In the genomic region with DNA sequence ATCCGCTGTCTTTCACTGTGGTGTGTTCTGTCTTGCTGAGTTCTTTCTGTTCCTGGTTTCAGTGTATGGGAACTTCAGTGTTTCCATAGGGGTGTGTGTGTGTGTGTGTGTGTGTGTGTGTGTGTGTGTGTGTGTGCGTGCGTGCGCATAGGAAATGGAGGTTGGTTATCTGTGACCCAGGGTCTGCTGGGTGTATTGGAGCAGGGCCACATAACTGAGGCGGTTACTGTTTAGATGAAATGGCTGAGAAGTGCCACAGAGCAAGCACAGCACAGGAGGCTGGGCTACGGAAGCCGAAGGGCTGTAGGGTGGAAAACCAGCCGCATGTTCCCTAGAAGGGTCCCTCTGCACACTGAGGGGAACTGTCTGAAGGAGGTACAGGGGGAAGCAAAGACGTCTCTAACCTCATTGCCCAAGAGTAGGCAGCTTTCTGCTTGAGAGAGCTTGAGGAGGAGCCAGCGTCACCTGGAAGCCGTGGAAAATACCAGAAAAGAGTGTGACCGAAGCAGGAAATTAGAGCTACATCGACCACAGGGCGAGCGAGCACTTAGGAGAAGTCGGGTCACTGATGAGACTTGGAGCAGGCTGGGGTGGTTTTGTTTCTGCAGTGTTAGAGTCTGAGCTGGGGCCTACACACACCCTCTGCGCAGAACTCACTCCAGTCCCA, we compare ENCODE assay signal across 18 mouse cellular contexts. TPM values are rescaled to one million over a fixed set of nuclear protein-coding genes. Genes with fewer than 3 reads are reported as not detected.
DNase-seq lines count a peak whose midpoint lies in the region; ATAC-seq and TF ChIP-seq lines count a peak whose summit lies in the region.
"Had no signal": no experiment of that assay in that cellular context is flagged by ENCODE, and none has a peak within 500 bp of the region (broad histone marks: within the 10 kb centered on the region; RNA-seq: fewer than 3 reads in every experiment).

No protein-coding gene starts in this region.

- dilution Hi-C loops in CH12.LX (cut with MboI; ENCODE audit: extremely low pct_ligation_motif_present, extremely low pct_unique_long_range_greater_than_20kb, low sequenced_read_pairs): no loop called here

- no peak for TF ChIP-seq CTCF in CH12.LX (conservative IDR thresholded peaks at IDR 0.05 in 1 of 2, IDR thresholded peaks at IDR 0.05 in 1 of 2; ENCODE audit: low read depth in 2 of 2, low read length in 2 of 2)

- peak; percentile 35 for DNase-seq in kidney, adult 11 months
- DNase-seq in CH12.LX (ENCODE audit: extremely low read depth): peak; percentile 80
- no peak for DNase-seq in ES-E14 (ENCODE audit: low read depth, low spot score)
- no peak for DNase-seq in lung, postnatal 4 days
- DNase-seq: cerebellum, postnatal 10 days; forebrain, postnatal 0 days; heart, postnatal 10 days; right cerebral cortex, postnatal 25 days had no signal

- no peak overlapping the region for H3K9ac ChIP-seq in kidney, embryonic 15.5 days
- H3K9ac ChIP-seq in CH12.LX (ENCODE audit: insufficient read depth, low read depth) (no peak overlapping the region), ES-E14 (ENCODE audit: insufficient read depth, low read depth, low read length, poor library complexity, severe bottlenecking) (peak overlapping the region; percentile 50; the same call in 1 of the 2 replicates)
- no peak overlapping the region for H3K9ac ChIP-seq in liver, embryonic 12.5 days
- H3K9ac ChIP-seq in midbrain, embryonic 15.5 days: no peak overlapping the region
- H3K9ac ChIP-seq: embryonic facial prominence, embryonic 15.5 days; forebrain, postnatal 0 days; hindbrain, embryonic 13.5 days; liver, embryonic 15.5 days; stomach, embryonic 15.5 days had no signal

- H3K4me1 ChIP-seq in kidney, embryonic 15.5 days: no peaks in the 10 kb centered on the region
- peaks cover 2 to 64% of the 10 kb centered on the region in 2 experiments; a peak in 3 of 4 replicates for H3K4me1 ChIP-seq in CH12.LX (ENCODE audit: control insufficient read depth in 1 of 2, insufficient read depth in 2 of 2)
- peaks cover 0 to 4% of the 10 kb centered on the region in 2 experiments; a peak in 2 of 4 replicates for H3K4me1 ChIP-seq in ES-E14 (ENCODE audit: control insufficient read depth in 2 of 2, insufficient read depth in 2 of 2, low read length in 2 of 2, poor library complexity in 1 of 2)
- H3K4me1 ChIP-seq in liver, embryonic 12.5 days: peaks cover 36% of the 10 kb centered on the region
- H3K4me1 ChIP-seq in midbrain, embryonic 15.5 days: 0 out of 2 replicates have a peak, but pooled peaks cover 6% of the 10 kb centered on the region
- H3K4me1 ChIP-seq: stomach, embryonic 15.5 days had no signal

- H3K4me2 ChIP-seq in kidney, embryonic 15.5 days: no peak overlapping the region
- no peak overlapping the region for H3K4me2 ChIP-seq in CH12.LX (ENCODE audit: insufficient read depth, low read depth, poor library complexity, severe bottlenecking)
- no peak overlapping the region for H3K4me2 ChIP-seq in liver, embryonic 12.5 days
- H3K4me2 ChIP-seq in midbrain, embryonic 15.5 days: no peak overlapping the region
- H3K4me2 ChIP-seq: embryonic facial prominence, embryonic 15.5 days; hindbrain, embryonic 13.5 days; liver, embryonic 15.5 days; stomach, embryonic 15.5 days had no signal

- TF ChIP-seq EP300 in CH12.LX (IDR thresholded peaks at IDR 0.05; ENCODE audit: low read length): no peak

- H3K36me3 ChIP-seq in kidney, embryonic 15.5 days: peaks cover 21% of the 10 kb centered on the region
- peaks cover 23 to 67% of the 10 kb centered on the region in 2 experiments for H3K36me3 ChIP-seq in CH12.LX (replicated peaks in 1 of 2; ENCODE audit: control insufficient read depth in 1 of 2, insufficient read depth in 1 of 2, low read length in 1 of 2)
- H3K36me3 ChIP-seq in ES-E14 (ENCODE audit: control insufficient read depth, insufficient read depth, low read length, poor library complexity, severe bottlenecking): peaks cover 2% of the 10 kb centered on the region
- H3K36me3 ChIP-seq in liver, embryonic 12.5 days: peaks cover 62% of the 10 kb centered on the region
- H3K36me3 ChIP-seq in midbrain, embryonic 15.5 days (replicated peaks): peaks cover 9% of the 10 kb centered on the region; the same call in 1 of the 2 replicates

- no peaks in the 10 kb centered on the region for H3K27me3 ChIP-seq in kidney, embryonic 15.5 days
- no peaks in the 10 kb centered on the region for H3K27me3 ChIP-seq in CH12.LX (replicated peaks)
- no peaks in the 10 kb centered on the region for H3K27me3 ChIP-seq in liver, embryonic 12.5 days (replicated peaks)
- no peaks in the 10 kb centered on the region for H3K27me3 ChIP-seq in midbrain, embryonic 15.5 days (replicated peaks)
- H3K27me3 ChIP-seq: embryonic facial prominence, embryonic 15.5 days; hindbrain, embryonic 13.5 days; liver, embryonic 15.5 days; stomach, embryonic 15.5 days had no signal

- no peak for ATAC-seq in kidney, embryonic 15.5 days (replicated peaks; ENCODE audit: low FRiP score)
- ATAC-seq in liver, embryonic 12.5 days: 0 out of 2 replicates have a peak, but pooled peaks have one; percentile 18
- ATAC-seq in midbrain, embryonic 15.5 days (replicated peaks): no peak
- ATAC-seq: forebrain, postnatal 0 days; inflammation-experienced regulatory T-cells, adult 6 months; lung, postnatal 0 days had no signal

- no peak overlapping the region for H3K27ac ChIP-seq in kidney, embryonic 15.5 days
- peak overlapping the region; percentile 55 for H3K27ac ChIP-seq in CH12.LX (ENCODE audit: insufficient read depth, low read depth)
- H3K27ac ChIP-seq in ES-E14 (ENCODE audit: insufficient read depth, low read depth, low read length, poor library complexity, severe bottlenecking): no peak overlapping the region
- peak overlapping the region; percentile 51 for H3K27ac ChIP-seq in liver, embryonic 12.5 days
- H3K27ac ChIP-seq in midbrain, embryonic 15.5 days: no peak overlapping the region
- H3K27ac ChIP-seq: embryonic facial prominence, embryonic 15.5 days; forebrain, embryonic 10.5 days; hindbrain, embryonic 13.5 days; liver, embryonic 15.5 days; stomach, embryonic 15.5 days had no signal

- H3K9me3 ChIP-seq in kidney, embryonic 15.5 days (replicated peaks): no peaks in the 10 kb centered on the region
- H3K9me3 ChIP-seq in CH12.LX (replicated peaks; ENCODE audit: low read length) (no peaks in the 10 kb centered on the region), ES-E14 (ENCODE audit: control insufficient read depth, insufficient read depth, low read depth, low read length) (no peaks in the 10 kb centered on the region)
- H3K9me3 ChIP-seq in liver, embryonic 12.5 days (replicated peaks): no peaks in the 10 kb centered on the region
- no peaks in the 10 kb centered on the region for H3K9me3 ChIP-seq in midbrain, embryonic 15.5 days
- H3K9me3 ChIP-seq: embryonic facial prominence, embryonic 15.5 days; forebrain, embryonic 10.5 days; hindbrain, embryonic 13.5 days; liver, embryonic 15.5 days; stomach, embryonic 15.5 days had no signal

- H3K4me3 ChIP-seq in kidney, embryonic 15.5 days (replicated peaks): no peak overlapping the region
- H3K4me3 ChIP-seq in CH12.LX (replicated peaks in 1 of 3; ENCODE audit: low read depth in 2 of 3, low read length in 2 of 3, poor library complexity in 1 of 3): peak overlapping the region in 1 of 3 experiments; percentile 18
- H3K4me3 ChIP-seq in ES-E14 (ENCODE audit: insufficient read depth in 1 of 2, low read depth in 1 of 2, low read length in 2 of 2, poor library complexity in 1 of 2, severe bottlenecking in 1 of 2): 0 out of 4 replicates have a peak overlapping the region, but pooled peaks of 1 of the 2 experiments have one; percentile 0
- no peak overlapping the region for H3K4me3 ChIP-seq in liver, embryonic 12.5 days
- H3K4me3 ChIP-seq in midbrain, embryonic 15.5 days: no peak overlapping the region
- H3K4me3 ChIP-seq: embryonic facial prominence, embryonic 15.5 days; forebrain, embryonic 10.5 days; hindbrain, embryonic 13.5 days; liver, embryonic 15.5 days; stomach, embryonic 15.5 days had no signal

- WGBS in kidney, embryonic 15.5 days: 81% methylated on average over 17 of the region's 17 CpGs
- WGBS in liver, embryonic 12.5 days (ENCODE audit: insufficient replicate concordance): 77% methylated on average over 17 of the region's 17 CpGs
- 93% methylated on average over 17 of the region's 17 CpGs for WGBS in midbrain, embryonic 15.5 days

- TF ChIP-seq RAD21 in CH12.LX (IDR thresholded peaks at IDR 0.05; ENCODE audit: low read depth, low read length): no peak

- no peak for TF ChIP-seq POLR2A in CH12.LX (IDR thresholded peaks at IDR 0.05; ENCODE audit: low read depth, low read length)

- in situ Hi-C loops in CH12.LX (cut with MboI; ENCODE audit: low pct_ligation_motif_present, low pct_unique_long_range_greater_than_20kb, low sequenced_read_pairs) (no loop called here), ES-E14 (cut with MboI; ENCODE audit: low sequenced_read_pairs in 2 of 2, unreplicated experiment in 2 of 2) (loop anchor here in 1 of 2 experiments (25.0 kb wide), 1 partner anchor 201 kb away; no protein-coding TSS in a partner anchor)

- peaks cover 23% of the 10 kb centered on the region for H3K79me2 ChIP-seq in CH12.LX (replicated peaks; ENCODE audit: control insufficient read depth, extremely low read depth, insufficient read depth, poor library complexity, severe bottlenecking)

TF ChIP-seq in CH12.LX, 34 proteins besides CTCF, POLR2A, EP300 and RAD21 (continues in another document):
- TF ChIP-seq TBP (conservative IDR thresholded peaks at IDR 0.05; ENCODE audit: low read depth, low read length) (no peak), RCOR1 (conservative IDR thresholded peaks at IDR 0.05; ENCODE audit: low read depth, low read length) (no peak)

TF ChIP-seq in ES-E14, 5 proteins besides CTCF, POLR2A, EP300 and RAD21 (continues in another document):
- no peak for TF ChIP-seq MAFK (IDR thresholded peaks at IDR 0.05; ENCODE audit: insufficient read depth, low read depth, low read length)
- no peak for TF ChIP-seq ZC3H11A (IDR thresholded peaks at IDR 0.05; ENCODE audit: borderline replicate concordance, low read depth, low read length)

RNA-seq across cellular contexts. Expression of gene Atp6v0e, which starts 23.4 kb away (rescaled TPM):
- 211 and 224 TPM in 2 replicates for polyA plus RNA-seq in kidney, embryonic 15.5 days (2015; fragmentation: Nextera tagmentation; extraction: Ambion mirVana)
- total RNA-seq in CH12.LX (2012; rRNA removed) (190 and 206 TPM in 2 replicates), CH12.LX (2014; rRNA removed) (403 and 422 TPM in 2 replicates), ES-E14 (2012; rRNA removed) (252 and 291 TPM in 2 replicates)
- 190 and 226 TPM in 2 replicates for polyA plus RNA-seq in CH12.LX (2012; ENCODE audit: insufficient read length, low read depth)
- polyA plus RNA-seq in liver, embryonic 12.5 days (2016; fragmentation: Nextera tagmentation; extraction: Ambion mirVana): 177 and 179 TPM in 2 replicates
- polyA plus RNA-seq in midbrain, embryonic 15.5 days (2015; fragmentation: Nextera tagmentation; extraction: Ambion mirVana): 82.7 and 89.4 TPM in 2 replicates

RNA-seq across cellular contexts. Expression of gene Crebrf, which starts 29.0 kb away (rescaled TPM):
- polyA plus RNA-seq in kidney, embryonic 15.5 days (2015; fragmentation: Nextera tagmentation; extraction: Ambion mirVana): 7.0 and 9.0 TPM in 2 replicates
- total RNA-seq in CH12.LX (2012; rRNA removed) (5.8 and 6.8 TPM in 2 replicates), CH12.LX (2014; rRNA removed) (8.1 and 8.6 TPM in 2 replicates), ES-E14 (2012; rRNA removed) (16.6 and 36.3 TPM in 2 replicates)
- polyA plus RNA-seq in CH12.LX (2012; ENCODE audit: insufficient read length, low read depth): 5.8 and 9.2 TPM in 2 replicates
- 1.7 and 2.1 TPM in 2 replicates for polyA plus RNA-seq in liver, embryonic 12.5 days (2016; fragmentation: Nextera tagmentation; extraction: Ambion mirVana)
- 11.8 and 14.8 TPM in 2 replicates for polyA plus RNA-seq in midbrain, embryonic 15.5 days (2015; fragmentation: Nextera tagmentation; extraction: Ambion mirVana)

Comparison
In these comparisons a context has a peak if more than half of its experiments do, and no peak if none do; other contexts are left out.
1. DNase-seq: peak in kidney, adult 11 months (single experiment) and CH12.LX (single experiment); none in ES-E14 (single experiment) and lung, postnatal 4 days (0 of 2).
2. H3K27ac ChIP-seq: peak in CH12.LX (single experiment) and liver, embryonic 12.5 days (single experiment); none in kidney, embryonic 15.5 days (single experiment), ES-E14 (single experiment) and midbrain, embryonic 15.5 days (single experiment).